ENCODE assay signal across 8 mouse cellular contexts in genomic region chr10:20725384-20725983, GRCm38 (mm10). TPM values are rescaled to one million over a fixed set of nuclear protein-coding genes. Genes with fewer than 3 reads are reported as not detected.
A peak's percentile ranks its signal among the peaks of the same experiment; 100 is the strongest.
DNase-seq lines count a peak whose midpoint lies in the region; ATAC-seq and TF ChIP-seq lines count a peak whose summit lies in the region.

No protein-coding gene starts in this region.

- intact Hi-C loops in heart, postnatal 10 days (cut with DNase I): no loop called here

- H3K27me3 ChIP-seq in heart, embryonic 11.5 days (ENCODE audit: control insufficient read depth, insufficient read depth, low read length): no peaks in the 10 kb centered on the region
- no peaks in the 10 kb centered on the region for H3K27me3 ChIP-seq in heart, postnatal 0 days (ENCODE audit: control insufficient read depth, insufficient read depth, low read length)
- H3K27me3 ChIP-seq in liver, embryonic 16.5 days (ENCODE audit: control insufficient read depth, insufficient read depth, low read depth, low read length): no peaks in the 10 kb centered on the region

- H3K4me3 ChIP-seq in heart, embryonic 11.5 days (ENCODE audit: low read depth, low read length): peak overlapping the region; percentile 28; the same call in 1 of the 2 replicates
- peak overlapping the region; percentile 47 for H3K4me3 ChIP-seq in heart, postnatal 0 days (ENCODE audit: low read depth, low read length)
- no peak overlapping the region for H3K4me3 ChIP-seq in liver, embryonic 16.5 days (ENCODE audit: low read depth, low read length)

- no peaks in the 10 kb centered on the region for H3K9me3 ChIP-seq in heart, embryonic 11.5 days (replicated peaks; ENCODE audit: control insufficient read depth, low read length)
- no peaks in the 10 kb centered on the region for H3K9me3 ChIP-seq in heart, postnatal 0 days (replicated peaks; ENCODE audit: control insufficient read depth, low read length)
- no peaks in the 10 kb centered on the region for H3K9me3 ChIP-seq in liver, embryonic 16.5 days (replicated peaks; ENCODE audit: control insufficient read depth, low read length)

- H3K27ac ChIP-seq in heart, embryonic 11.5 days (ENCODE audit: low read depth, low read length): no peak overlapping the region
- no peak overlapping the region for H3K27ac ChIP-seq in heart, postnatal 0 days (ENCODE audit: low read depth)
- no peak overlapping the region for H3K27ac ChIP-seq in liver, embryonic 16.5 days (ENCODE audit: low read length)

- 49% methylated on average over 8 of the region's 8 CpGs for WGBS in heart, embryonic 11.5 days (ENCODE audit: insufficient replicate concordance)
- 53% methylated on average over 8 of the region's 8 CpGs for WGBS in heart, postnatal 0 days
- WGBS in liver, embryonic 16.5 days (ENCODE audit: insufficient replicate concordance): 43% methylated on average over 8 of the region's 8 CpGs

- no peak for TF ChIP-seq EP300 in heart, postnatal 0 days (IDR thresholded peaks at IDR 0.05; ENCODE audit: low read depth)

- no peak overlapping the region for H3K9ac ChIP-seq in heart, embryonic 11.5 days (ENCODE audit: low read depth, low read length)
- 0 out of 2 replicates have a peak overlapping the region, but pooled peaks have one; percentile 53 for H3K9ac ChIP-seq in heart, postnatal 0 days (replicated peaks; ENCODE audit: low read depth, low read length)
- H3K9ac ChIP-seq in liver, embryonic 16.5 days (ENCODE audit: low read depth, low read length): no peak overlapping the region

- no peak for DNase-seq in heart, postnatal 10 days
- DNase-seq in heart, postnatal 0 days (ENCODE audit: low spot score): no peak
- DNase-seq in T-cell, adult 2 months (ENCODE audit: low spot score): no peak
- DNase-seq in left cerebral cortex, adult 11 months (ENCODE audit: low spot score): no peak
- no peak for DNase-seq in adrenal gland, adult 2 months

- H3K4me2 ChIP-seq in heart, embryonic 11.5 days: peak overlapping the region; percentile 55
- H3K4me2 ChIP-seq in heart, postnatal 0 days (ENCODE audit: low read depth, low read length): peak overlapping the region; percentile 73
- H3K4me2 ChIP-seq in liver, embryonic 16.5 days (ENCODE audit: low read depth, low read length): peak overlapping the region; percentile 64; the same call in 1 of the 2 replicates

- H3K36me3 ChIP-seq in heart, embryonic 11.5 days (ENCODE audit: control insufficient read depth, insufficient read depth, low read length): no peaks in the 10 kb centered on the region
- H3K36me3 ChIP-seq in heart, postnatal 0 days (replicated peaks; ENCODE audit: control insufficient read depth, insufficient read depth, low read length): no peaks in the 10 kb centered on the region
- H3K36me3 ChIP-seq in liver, embryonic 16.5 days (ENCODE audit: control insufficient read depth, insufficient read depth): no peaks in the 10 kb centered on the region

- ATAC-seq in heart, embryonic 11.5 days (replicated peaks; ENCODE audit: insufficient number of reproducible peaks, low FRiP score, low TSS enrichment): no peak
- peak; percentile 47 for ATAC-seq in CD4-positive, CD25-positive, alpha-beta regulatory T cell, adult 4 months
- no peak for ATAC-seq in heart, postnatal 0 days (ENCODE audit: insufficient read depth, low read depth)
- no peak for ATAC-seq in liver, embryonic 16.5 days (ENCODE audit: low read depth)

- H3K4me1 ChIP-seq in heart, embryonic 11.5 days (ENCODE audit: control insufficient read depth, insufficient read depth, low read length): peaks cover 9% of the 10 kb centered on the region
- H3K4me1 ChIP-seq in heart, postnatal 0 days (ENCODE audit: control insufficient read depth, insufficient read depth): no peaks in the 10 kb centered on the region
- H3K4me1 ChIP-seq in liver, embryonic 16.5 days (ENCODE audit: control insufficient read depth, low read depth, low read length): peaks cover 6% of the 10 kb centered on the region; the same call in 1 of the 2 replicates

- TF ChIP-seq CTCF in heart, postnatal 0 days (IDR thresholded peaks at IDR 0.05; ENCODE audit: low read depth): no peak

RNA-seq across cellular contexts. Expression of gene Pde7b, which starts 0.6 kb away (rescaled TPM):
- polyA plus RNA-seq in heart, embryonic 11.5 days (2014; fragmentation: Nextera tagmentation; extraction: Ambion mirVana): 9.7 and 12.1 TPM in 2 replicates
- 10 to 100 TPM; 43.1 to 50.5 TPM for total RNA-seq in heart, postnatal 10 days (2021)
- polyA plus RNA-seq in CD4-positive, CD25-positive, alpha-beta regulatory T cell, adult 4 months (2017; shearing (Covaris generic)): under 1 TPM; 0.15 to 0.33 TPM
- 5.4 and 11.8 TPM in 2 replicates for total RNA-seq in heart, postnatal 0 days (2014; rRNA removed; ENCODE audit: low replicate concordance)
- polyA plus RNA-seq in heart, postnatal 0 days (2015; fragmentation: Nextera tagmentation; extraction: Ambion mirVana): 4.6 and 5.0 TPM in 2 replicates
- polyA plus RNA-seq in liver, embryonic 16.5 days (2015; fragmentation: Nextera tagmentation; extraction: Ambion mirVana): 0.25 and 0.54 TPM in 2 replicates
- 10 to 100 TPM; 12.4 to 15.8 TPM for total RNA-seq in adrenal gland, adult 2 months (2021)
- 3.3 and 3.5 TPM in 2 replicates for polyA plus RNA-seq in adrenal gland, adult 2 months (2012; rRNA removed)
